Mouse (Mus musculus): ENCODE measurements at regions not wholly inside any gene's neighbourhood (a gene's known extent, or its start where the extent isn't known, plus 50 kb on each side); places are given as distances from the start of the nearest gene placed in this dataset.
A peak's percentile ranks its signal among the peaks of the same experiment; 100 is the strongest.

DNA sequence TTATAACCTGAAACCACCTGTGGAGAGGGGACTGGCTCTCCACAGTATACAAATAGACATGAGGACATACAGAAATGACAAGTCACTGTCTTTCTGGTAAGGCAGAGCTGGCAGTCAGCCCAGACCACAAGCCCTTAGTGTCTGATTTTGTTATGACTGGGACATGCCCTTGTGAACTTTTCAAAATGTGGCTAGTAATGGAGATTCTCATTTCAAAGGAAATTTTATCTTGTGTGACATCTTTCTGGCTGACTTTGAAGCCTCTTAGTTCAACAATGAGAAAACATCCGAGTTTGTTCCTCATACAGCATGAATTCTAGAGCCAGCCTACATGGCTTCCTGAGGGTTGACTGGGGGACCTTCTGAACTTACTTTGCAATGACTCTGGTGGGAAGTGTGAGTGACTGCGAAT is 173.8 kb upstream of the Rnaseh2b start:
- TF ChIP-seq MAFK (IDR thresholded peaks at IDR 0.05; ENCODE audit: insufficient replicate concordance, low read length), result no peak
- peak; percentile 64 for TF ChIP-seq BHLHE40 (IDR thresholded peaks at IDR 0.05; ENCODE audit: low read depth, low read length)
- peak; percentile 77 for TF ChIP-seq TCF12 (IDR thresholded peaks at IDR 0.05; ENCODE audit: low read depth, low read length)
- peak; percentile 61; the same call in 1 of the 2 replicates for TF ChIP-seq JUN (IDR thresholded peaks at IDR 0.05; ENCODE audit: insufficient read depth, low read depth, low read length)
- 0 out of 2 replicates have a peak, but pooled peaks have one; percentile 17 for TF ChIP-seq CHD2 (IDR thresholded peaks at IDR 0.05; ENCODE audit: low read length)
- TF ChIP-seq IRF4 (IDR thresholded peaks at IDR 0.05; ENCODE audit: low read depth, low read length), result peak; percentile 85
- 0 out of 2 replicates have a peak, but pooled peaks have one; percentile 62 for TF ChIP-seq RCOR1 (conservative IDR thresholded peaks at IDR 0.05; ENCODE audit: low read depth, low read length)
- TF ChIP-seq MEF2A (IDR thresholded peaks at IDR 0.05; ENCODE audit: borderline replicate concordance, low read depth, low read length), result peak; percentile 83
- no peak for TF ChIP-seq ZNF384 (IDR thresholded peaks at IDR 0.05; ENCODE audit: low read depth, low read length)
- no peak for TF ChIP-seq SMC3 (IDR thresholded peaks at IDR 0.05; ENCODE audit: low read depth, low read length)
- TF ChIP-seq EP300 (IDR thresholded peaks at IDR 0.05; ENCODE audit: low read length), result peak; percentile 86
- TF ChIP-seq ETS1 (conservative IDR thresholded peaks at IDR 0.05; ENCODE audit: low read depth, low read length), result peak; percentile 55
- TF ChIP-seq HCFC1 (IDR thresholded peaks at IDR 0.05; ENCODE audit: low read depth, low read length), result no peak
- TF ChIP-seq JUND (conservative IDR thresholded peaks at IDR 0.05; ENCODE audit: low read depth, low read length), result peak; percentile 77
- TF ChIP-seq NELFE (IDR thresholded peaks at IDR 0.05; ENCODE audit: low read depth, low read length), result no peak
- TF ChIP-seq NRF1 (IDR thresholded peaks at IDR 0.05; ENCODE audit: low read depth, low read length), result no peak
- no peaks in the 10 kb centered on the region for H3K27me3 ChIP-seq (replicated peaks)
- no peak overlapping the region for H3K4me2 ChIP-seq (ENCODE audit: insufficient read depth, low read depth, poor library complexity, severe bottlenecking)
- H3K4me3 ChIP-seq (replicated peaks in 1 of 3; ENCODE audit: low read depth in 2 of 3, low read length in 2 of 3, poor library complexity in 1 of 3), result no peak overlapping the region
- DNase-seq (ENCODE audit: extremely low read depth), result peak; percentile 60
- H3K4me1 ChIP-seq (ENCODE audit: control insufficient read depth in 1 of 2, insufficient read depth in 2 of 2), result peaks cover 0 to 9% of the 10 kb centered on the region in 2 experiments; a peak in 1 of 4 replicates
- dilution Hi-C loops (cut with MboI; ENCODE audit: extremely low pct_ligation_motif_present, extremely low pct_unique_long_range_greater_than_20kb, low sequenced_read_pairs), result no loop called here
- no peaks in the 10 kb centered on the region for H3K36me3 ChIP-seq (replicated peaks in 1 of 2; ENCODE audit: control insufficient read depth in 1 of 2, insufficient read depth in 1 of 2, low read length in 1 of 2)
- in situ Hi-C loops (cut with MboI; ENCODE audit: low pct_ligation_motif_present, low pct_unique_long_range_greater_than_20kb, low sequenced_read_pairs), result no loop called here
- no peaks in the 10 kb centered on the region for H3K79me2 ChIP-seq (replicated peaks; ENCODE audit: control insufficient read depth, extremely low read depth, insufficient read depth, poor library complexity, severe bottlenecking)
- H3K27ac ChIP-seq (ENCODE audit: insufficient read depth, low read depth), result no peak overlapping the region
- no peaks in the 10 kb centered on the region for H3K9me3 ChIP-seq (replicated peaks; ENCODE audit: low read length)
- no peak overlapping the region for H3K9ac ChIP-seq (ENCODE audit: insufficient read depth, low read depth)

DNA sequence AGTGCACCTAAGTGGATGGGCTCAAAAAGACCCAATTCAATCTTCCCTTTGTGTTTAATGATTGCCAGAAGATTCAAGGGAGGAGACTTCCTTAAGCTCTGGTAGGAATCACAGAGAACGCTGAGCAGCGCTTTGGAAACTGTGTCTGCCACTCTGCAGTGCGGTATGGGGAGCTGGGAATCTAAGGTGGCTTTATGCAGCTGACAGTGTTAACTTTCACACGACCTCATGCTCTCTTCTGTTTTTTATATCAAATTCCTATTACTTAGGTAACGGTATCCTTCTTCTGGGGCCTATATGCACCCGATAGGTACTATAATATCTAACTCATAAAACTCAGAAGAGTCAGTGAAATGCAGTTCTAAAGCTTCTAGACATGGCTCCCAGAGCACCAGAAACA is 163.5 kb upstream of the Rnaseh2b start:
- Histone ChIP-seq H3K27ac (ENCODE audit: insufficient read depth, low read depth) (no peak overlapping the region), H3K9ac (ENCODE audit: insufficient read depth, low read depth) (no peak overlapping the region), H3K79me2 (replicated peaks; ENCODE audit: control insufficient read depth, extremely low read depth, insufficient read depth, poor library complexity, severe bottlenecking) (no peaks in the 10 kb centered on the region), H3K36me3 (replicated peaks in 1 of 2; ENCODE audit: control insufficient read depth in 1 of 2, insufficient read depth in 1 of 2, low read length in 1 of 2) (no peaks in the 10 kb centered on the region), H3K4me1 (ENCODE audit: control insufficient read depth in 1 of 2, insufficient read depth in 2 of 2) (no peaks in the 10 kb centered on the region), H3K4me2 (ENCODE audit: insufficient read depth, low read depth, poor library complexity, severe bottlenecking) (no peak overlapping the region), H3K9me3 (replicated peaks; ENCODE audit: low read length) (peaks cover 1% of the 10 kb centered on the region), H3K4me3 (replicated peaks in 1 of 3; ENCODE audit: low read depth in 2 of 3, low read length in 2 of 3, poor library complexity in 1 of 3) (no peak overlapping the region), H3K27me3 (replicated peaks) (no peaks in the 10 kb centered on the region)
- in situ Hi-C loops (cut with MboI; ENCODE audit: low pct_ligation_motif_present, low pct_unique_long_range_greater_than_20kb, low sequenced_read_pairs) (no loop called here), dilution Hi-C loops (cut with MboI; ENCODE audit: extremely low pct_ligation_motif_present, extremely low pct_unique_long_range_greater_than_20kb, low sequenced_read_pairs) (no loop called here)
- DNase-seq (ENCODE audit: extremely low read depth), result no peak
- TF ChIP-seq RAD21 (IDR thresholded peaks at IDR 0.05; ENCODE audit: low read depth, low read length) (no peak), ZNF384 (IDR thresholded peaks at IDR 0.05; ENCODE audit: low read depth, low read length) (no peak), MXI1 (IDR thresholded peaks at IDR 0.05; ENCODE audit: low read depth, low read length) (no peak), JUND (conservative IDR thresholded peaks at IDR 0.05; ENCODE audit: low read depth, low read length) (no peak), MAFK (IDR thresholded peaks at IDR 0.05; ENCODE audit: insufficient replicate concordance, low read length) (no peak), ZMIZ1 (IDR thresholded peaks at IDR 0.05; ENCODE audit: low read depth, low read length) (no peak), MYC (IDR thresholded peaks at IDR 0.05; ENCODE audit: low read depth, low read length) (no peak), TCF12 (IDR thresholded peaks at IDR 0.05; ENCODE audit: low read depth, low read length) (no peak), CHD2 (IDR thresholded peaks at IDR 0.05; ENCODE audit: low read length) (no peak), IRF4 (IDR thresholded peaks at IDR 0.05; ENCODE audit: low read depth, low read length) (no peak), UBTF (IDR thresholded peaks at IDR 0.05; ENCODE audit: low read depth, low read length) (no peak), GABPA (IDR thresholded peaks at IDR 0.05; ENCODE audit: insufficient replicate concordance, low read depth, low read length) (no peak), PAX5 (IDR thresholded peaks at IDR 0.05; ENCODE audit: low read length) (no peak), POLR2AphosphoS2 (IDR thresholded peaks at IDR 0.05; ENCODE audit: low read depth, low read length) (no peak), USF1 (IDR thresholded peaks at IDR 0.05; ENCODE audit: low read depth, low read length) (no peak), EP300 (IDR thresholded peaks at IDR 0.05; ENCODE audit: low read length) (no peak), CTCF (conservative IDR thresholded peaks at IDR 0.05 in 1 of 2, IDR thresholded peaks at IDR 0.05 in 1 of 2; ENCODE audit: low read depth in 2 of 2, low read length in 2 of 2) (no peak), BHLHE40 (IDR thresholded peaks at IDR 0.05; ENCODE audit: low read depth, low read length) (no peak), NELFE (IDR thresholded peaks at IDR 0.05; ENCODE audit: low read depth, low read length) (no peak)

All from CH12.LX (cell line).